Mouse (Mus musculus) neural tube, embryonic 14.5 days (tissue): ENCODE measurements at regions not wholly inside any gene's neighbourhood (a gene's known extent, or its start where the extent isn't known, plus 50 kb on each side); places are given as distances from the start of the nearest gene placed in this dataset.

ENCODE experiments used
- ATAC-seq: fragments of 200-750 bp; cut with Nextera tagmentation; 2 replicates; pipeline ENCODE4 v1.8.0; 2017; ENCODE audit warnings: low read depth, mild to moderate bottlenecking, moderate TSS enrichment, moderate library complexity
- H3K27ac ChIP-seq: fragments of 300-500 bp; sonication (generic); 2 replicates; pipeline ENCODE4 v1.5.1; 2014; ENCODE audit warnings: low read depth, mild to moderate bottlenecking, control low read depth, low read length, moderate library complexity, mixed read lengths
- H3K27me3 ChIP-seq: fragments of 300-500 bp; sonication (generic); 2 replicates; pipeline ENCODE4 v1.6.1; 2014; ENCODE audit warnings: low read length; ENCODE audit not compliant: control insufficient read depth, insufficient read depth
- H3K36me3 ChIP-seq: fragments of 300-500 bp; sonication (generic); 2 replicates; pipeline ENCODE4 v1.6.1; 2014; ENCODE audit warnings: low read length, mixed read lengths; ENCODE audit not compliant: control insufficient read depth, insufficient read depth
- H3K4me1 ChIP-seq: fragments of 300-500 bp; sonication (generic); 2 replicates; pipeline ENCODE4 v1.6.1; 2014; ENCODE audit warnings: low read length; ENCODE audit not compliant: control insufficient read depth, insufficient read depth
- H3K4me2 ChIP-seq: fragments of 300-500 bp; sonication (generic); 2 replicates; pipeline ENCODE4 v1.6.1; 2014; ENCODE audit warnings: mild to moderate bottlenecking, low read depth, low read length, control low read depth
- H3K4me3 ChIP-seq: fragments of 300-500 bp; sonication (generic); 2 replicates; pipeline ENCODE4 v1.5.1; 2014; ENCODE audit warnings: low read depth, low read length, control low read depth, mixed read lengths
- H3K9ac ChIP-seq: fragments of 300-500 bp; sonication (generic); replicated peaks from 2 replicates; pipeline ENCODE4 v1.6.1; 2014; ENCODE audit warnings: low read depth, mild to moderate bottlenecking, control low read depth, low read length, mixed read lengths
- H3K9me3 ChIP-seq: fragments of 300-500 bp; sonication (generic); 2 replicates; pipeline ENCODE4 v1.6.1; 2016; ENCODE audit warnings: low read length; ENCODE audit not compliant: control insufficient read depth
- WGBS: fragments of 180-500 bp; shearing (Covaris S2); extraction: QIAGEN DNeasy Blood & Tissue Kit; methylation state at CpG from one replicate; pipeline ENCODE4 v1.1.7; 2014; 5-methylcytosine and 5-hydroxymethylcytosine counted together

DNA sequence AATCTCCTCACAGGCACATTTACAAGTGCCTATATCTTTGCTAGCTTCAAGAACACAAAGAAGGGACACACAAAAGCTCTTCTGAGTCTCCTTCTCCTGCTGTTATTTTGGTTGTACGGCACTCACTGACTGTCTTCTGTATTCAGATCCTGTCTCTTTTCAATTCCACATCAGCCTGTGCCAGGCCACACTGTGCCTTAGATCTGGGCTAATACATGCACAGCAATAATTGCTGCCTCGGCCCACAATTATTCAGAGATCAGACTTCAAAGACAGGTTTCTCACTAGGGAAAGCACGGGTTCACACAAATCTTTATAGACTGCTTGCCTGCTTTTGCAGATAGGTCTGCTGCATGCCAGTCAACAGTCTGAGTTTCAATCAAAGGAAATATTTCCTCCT, 617.8 kb downstream of the Ipo11 start:
- Histone ChIP-seq H3K4me2 (no peak overlapping the region), H3K4me3 (no peak overlapping the region), H3K9me3 (no peaks in the 10 kb centered on the region), H3K4me1 (no peaks in the 10 kb centered on the region), H3K27ac (no peak overlapping the region), H3K36me3 (no peaks in the 10 kb centered on the region), H3K27me3 (no peaks in the 10 kb centered on the region), H3K9ac (no peak overlapping the region)
- 49% methylated on average over 3 of the region's 3 CpGs for WGBS
- ATAC-seq, result no peak

DNA sequence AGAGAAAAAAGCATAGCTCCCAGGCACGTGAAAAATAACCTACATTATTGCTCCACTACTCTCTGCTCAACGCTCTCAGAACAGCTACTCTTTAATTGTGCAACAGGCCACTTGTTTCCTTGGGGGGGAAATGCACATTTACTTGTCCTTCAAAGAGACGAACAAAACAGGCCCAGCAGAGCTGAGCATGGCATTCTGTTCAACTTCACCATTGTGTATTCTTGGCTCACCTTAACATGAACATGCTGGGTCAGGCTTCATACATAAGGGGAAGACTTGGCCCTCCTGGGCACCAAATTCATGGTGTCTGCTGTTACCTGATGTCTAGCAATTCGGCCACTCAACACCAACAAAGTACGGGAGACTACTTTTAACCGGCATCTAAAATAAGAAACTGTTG, 618.3 kb downstream of the Ipo11 start:
- no peak overlapping the region for H3K4me2 ChIP-seq
- H3K9ac ChIP-seq, result no peak overlapping the region
- no peaks in the 10 kb centered on the region for H3K36me3 ChIP-seq
- no peaks in the 10 kb centered on the region for H3K27me3 ChIP-seq
- no peak overlapping the region for H3K4me3 ChIP-seq
- no peaks in the 10 kb centered on the region for H3K4me1 ChIP-seq
- 80% methylated on average over 6 of the region's 6 CpGs for WGBS
- no peaks in the 10 kb centered on the region for H3K9me3 ChIP-seq
- H3K27ac ChIP-seq, result no peak overlapping the region
- ATAC-seq, result no peak

DNA sequence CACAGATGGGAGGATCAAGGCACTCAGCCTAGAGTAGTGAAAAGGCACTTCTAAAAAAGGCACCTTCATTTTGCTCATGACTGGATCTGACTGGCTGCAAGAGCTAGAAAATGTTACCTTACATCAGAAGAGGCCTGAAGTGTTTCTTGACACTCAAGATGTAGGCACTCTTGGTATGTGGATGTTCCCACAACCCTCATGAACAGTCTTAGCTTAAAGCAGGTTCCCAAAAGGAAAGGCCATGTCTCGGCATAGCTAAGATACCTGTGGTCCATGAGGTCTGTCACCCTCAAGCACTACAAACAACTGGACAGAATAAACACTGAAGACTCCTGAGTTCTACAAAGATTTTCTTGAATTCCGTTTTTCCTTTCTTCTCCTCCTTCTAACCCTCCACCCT, 619.5 kb downstream of the Ipo11 start:
- H3K9me3 ChIP-seq, result no peaks in the 10 kb centered on the region
- H3K9ac ChIP-seq, result no peak overlapping the region
- H3K36me3 ChIP-seq, result no peaks in the 10 kb centered on the region
- no peak overlapping the region for H3K27ac ChIP-seq
- no peak for ATAC-seq
- no peak overlapping the region for H3K4me3 ChIP-seq
- WGBS, result 89% methylated on average over 2 of the region's 2 CpGs
- H3K27me3 ChIP-seq, result no peaks in the 10 kb centered on the region
- no peak overlapping the region for H3K4me2 ChIP-seq
- no peaks in the 10 kb centered on the region for H3K4me1 ChIP-seq

DNA sequence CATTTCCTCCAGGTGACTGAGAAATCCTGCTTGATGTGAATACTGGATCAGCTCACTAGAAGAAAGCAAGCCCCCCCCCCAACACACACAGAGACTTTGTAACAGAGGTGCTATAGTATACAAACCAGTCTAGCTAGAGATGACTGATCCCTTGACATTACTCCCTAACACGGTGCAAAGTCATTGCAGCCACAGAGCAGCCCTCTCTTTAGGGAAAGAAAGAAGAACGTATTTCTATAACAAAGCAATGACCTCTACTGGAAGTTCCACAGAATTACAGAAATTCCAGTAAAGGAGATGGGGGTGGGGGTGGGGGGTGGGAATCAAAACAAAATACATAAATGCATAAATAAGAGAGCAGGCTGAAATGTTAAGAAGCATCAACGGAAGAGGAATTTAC, 655.6 kb downstream of the Ipo11 start:
- Histone ChIP-seq H3K4me3 (no peak overlapping the region), H3K4me1 (no peaks in the 10 kb centered on the region), H3K36me3 (no peaks in the 10 kb centered on the region), H3K27me3 (no peaks in the 10 kb centered on the region), H3K27ac (no peak overlapping the region), H3K9me3 (no peaks in the 10 kb centered on the region), H3K9ac (no peak overlapping the region), H3K4me2 (no peak overlapping the region)
- ATAC-seq, result peak; percentile 56; the same call in 1 of the 2 replicates
- WGBS, result 49% methylated on average over 3 of the region's 3 CpGs

DNA sequence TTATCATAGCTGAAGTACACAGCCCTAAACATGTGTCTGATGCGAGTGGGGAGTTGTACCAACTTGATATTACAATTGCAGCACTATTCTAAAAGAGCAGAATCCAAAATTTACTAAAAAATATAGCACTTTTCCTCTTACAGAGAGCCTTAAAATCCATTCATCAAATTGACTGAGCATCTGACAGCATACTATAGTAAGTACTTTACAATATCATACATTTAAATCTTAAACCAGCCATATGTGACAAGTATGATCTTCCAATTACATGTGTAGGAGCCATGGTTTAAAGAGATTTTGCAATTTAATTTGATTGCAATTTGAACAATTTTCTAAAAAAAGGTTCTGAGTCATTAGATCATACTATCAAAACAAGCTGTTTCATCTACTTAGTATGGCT, 676.9 kb downstream of the Ipo11 start:
- Histone ChIP-seq H3K4me2 (no peak overlapping the region), H3K4me1 (no peaks in the 10 kb centered on the region), H3K9me3 (no peaks in the 10 kb centered on the region), H3K27ac (no peak overlapping the region), H3K36me3 (no peaks in the 10 kb centered on the region), H3K27me3 (no peaks in the 10 kb centered on the region), H3K9ac (no peak overlapping the region), H3K4me3 (no peak overlapping the region)
- WGBS, result 79% methylated on average over 1 of the region's 1 CpGs
- ATAC-seq, result no peak
